Mouse (Mus musculus) spleen, adult 10 weeks (tissue): ENCODE results near the gene Isg20l2. TPM values are rescaled to one million over a fixed set of nuclear protein-coding genes. Genes with fewer than 3 reads are reported as not detected.

Source experiments
- polyA plus RNA-seq: library from polyadenylated mRNA; stranded (reverse); fragments of 350-450 nt; fragmentation: Illumina TruSeq; extraction: RNeasy Lipid Tissue Mini Kit (QIAGEN cat#74804); gene quantifications from one replicate; pipeline ENCODE4 v1.2.3, GENCODE M21; 2015; ENCODE audit warnings: low replicate concordance; ENCODE audit not compliant: insufficient read depth

Gene Isg20l2
- polyA plus RNA-seq, result 65.7 TPM

GRCm38 (mm10) chr3:87930078-87930795, at the start of gene Isg20l2, which contains the start of gene Rrnad1:
Gene Isg20l2, plus strand, starts transcription at chr3:87930314.
Gene Rrnad1, minus strand, starts transcription at chr3:87930717.

DNA sequence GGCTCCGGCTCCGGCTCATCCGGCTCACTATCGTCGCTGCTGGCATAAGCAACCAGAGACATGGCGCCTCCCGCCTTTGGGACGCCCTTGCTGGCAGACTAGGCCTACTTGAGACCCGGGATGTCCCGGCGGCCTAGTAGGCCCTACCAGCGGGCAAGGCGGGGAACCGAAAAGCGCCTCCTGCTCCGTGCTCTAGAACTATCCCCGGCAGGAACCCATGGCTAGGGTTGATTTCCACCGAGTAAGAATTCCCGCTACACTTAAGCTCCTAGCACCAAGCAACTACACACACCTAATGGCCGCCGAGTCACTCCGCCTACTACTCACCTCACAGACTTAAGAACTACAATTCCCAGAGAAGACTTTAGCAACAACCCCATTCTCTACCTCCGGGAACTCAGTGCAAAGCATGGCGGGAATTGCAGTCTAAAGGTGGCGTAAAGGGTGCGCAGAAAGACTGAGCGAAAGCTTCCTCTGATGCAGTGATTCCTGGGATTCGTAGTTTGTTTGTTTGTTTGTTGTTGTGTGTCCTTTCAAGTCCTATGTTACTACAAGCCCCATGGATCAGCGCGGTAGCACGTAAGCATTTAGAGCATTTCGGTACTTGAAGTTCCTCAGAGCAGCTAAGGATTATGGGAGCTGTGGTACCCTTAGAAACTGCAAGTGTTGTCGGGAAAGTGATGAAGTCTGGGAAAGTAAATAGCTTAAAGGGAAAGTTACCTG, 44.7 kb upstream of the Isg20l2 start, which contains the start of gene Prcc:
TSS of gene Prcc (minus strand) at position 328 of the 723 bp plus-strand sequence.

DNA sequence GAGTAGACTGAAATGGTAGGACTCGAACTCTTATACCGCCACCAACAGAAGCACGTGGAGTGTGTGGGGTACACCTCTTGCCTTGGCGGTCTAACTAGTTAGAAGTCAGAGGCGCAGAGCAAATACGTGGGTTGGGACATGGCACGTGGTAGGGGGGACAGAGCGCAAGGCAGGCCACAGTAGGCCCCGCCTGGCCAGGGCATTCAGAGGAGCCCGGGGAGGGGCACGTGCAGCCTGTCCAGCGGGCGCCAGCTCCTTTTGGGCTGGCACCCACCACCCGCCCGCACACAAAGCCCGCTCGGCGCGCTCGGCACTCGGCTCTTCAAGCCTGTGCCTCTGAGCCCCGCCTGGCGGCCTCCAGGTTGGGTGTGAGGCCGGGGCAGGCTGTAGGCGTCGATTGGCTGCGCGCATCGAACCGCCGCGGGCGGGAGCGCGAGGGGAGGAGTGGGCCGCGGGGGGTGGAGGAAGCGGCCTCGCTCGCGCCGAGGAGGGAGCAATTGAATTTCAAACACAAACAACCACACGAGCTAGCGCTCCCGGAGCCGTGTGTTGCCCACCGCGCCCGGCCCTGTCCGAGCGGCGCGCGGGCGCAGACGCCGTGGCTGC, 24.1 kb upstream of the Isg20l2 start, which contains the start of gene Hdgf:
TSS of gene Hdgf (plus strand) at position 442 of the 606 bp plus-strand sequence.

GRCm38 (mm10) chr3:87919336-87920108, 10.6 kb upstream of the Isg20l2 start, which contains the start of gene Mrpl24:
Gene Mrpl24, plus strand, starts transcription at chr3:87919506.

DNA sequence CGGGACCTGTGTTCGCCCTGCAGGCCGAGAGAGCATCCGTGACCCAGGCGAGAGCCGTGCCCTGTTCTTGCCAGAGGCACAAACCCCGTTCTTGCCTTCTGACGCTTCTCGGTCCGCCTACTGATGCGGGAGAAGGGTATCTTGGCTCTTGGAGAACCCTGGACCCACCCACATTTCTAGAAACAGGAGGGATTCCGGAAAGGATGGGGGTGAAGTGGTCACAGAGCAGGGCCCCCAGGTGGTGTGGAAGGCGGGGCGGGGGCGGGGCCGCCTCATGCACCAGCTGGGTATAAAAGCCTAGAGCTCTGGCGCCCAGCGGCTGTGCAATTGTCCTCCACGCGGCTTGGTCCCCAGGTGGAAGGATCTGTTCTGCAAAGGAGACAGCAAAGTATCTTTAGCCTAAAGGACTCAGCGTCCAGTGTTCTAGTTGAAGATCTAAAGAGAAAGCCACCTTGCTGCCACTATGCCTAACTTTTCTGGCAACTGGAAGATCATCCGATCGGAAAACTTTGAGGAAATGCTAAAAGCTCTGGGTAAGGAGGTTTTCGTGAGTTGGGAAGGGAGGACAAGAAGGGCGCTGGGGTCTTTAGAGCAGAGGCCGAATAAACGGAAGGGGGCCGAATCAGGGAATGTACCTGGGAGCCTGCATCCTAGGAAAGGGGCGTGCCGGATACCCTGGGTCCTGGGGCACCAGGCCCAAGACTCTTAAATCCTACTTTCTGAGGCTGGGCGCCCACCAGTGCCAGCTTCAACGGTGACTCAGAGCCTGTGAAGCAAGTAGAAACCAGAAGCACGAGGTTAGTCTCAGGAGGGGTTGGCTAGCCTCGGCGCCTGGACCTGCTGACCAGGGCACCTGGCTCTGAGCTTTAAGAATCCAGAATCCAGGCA, 18.5 kb downstream of the Isg20l2 start, which contains the start of gene Crabp2:
TSS of gene Crabp2 (plus strand) at position 289 of the 888 bp plus-strand sequence.

GRCm38 (mm10) chr3:87970939-87971488, 40.9 kb downstream of the Isg20l2 start, which contains the start of gene Nes:
Gene Nes, plus strand, starts transcription at chr3:87971078.

Other genes with a start within 250 kb of the Isg20l2 start
- gene Lrrc71, start 181.7 kb upstream of the Isg20l2 start, polyA plus RNA-seq, result 0.18 TPM
- gene Ntrk1, start 135.2 kb upstream of the Isg20l2 start, polyA plus RNA-seq, result 0.08 TPM
- gene Insrr, start 133.4 kb upstream of the Isg20l2 start, polyA plus RNA-seq, result 0.46 TPM
- 11.7 TPM for gene Pear1, start 106.0 kb upstream of the Isg20l2 start, polyA plus RNA-seq
- 15.6 TPM for gene Sh2d2a, start 83.6 kb upstream of the Isg20l2 start, polyA plus RNA-seq
- gene Prcc, start 44.7 kb upstream of the Isg20l2 start, polyA plus RNA-seq, result 24.6 TPM
- 113 TPM for gene Hdgf, start 24.0 kb upstream of the Isg20l2 start, polyA plus RNA-seq
- 238 TPM for gene Mrpl24, start 10.8 kb upstream of the Isg20l2 start, polyA plus RNA-seq
- gene Rrnad1, start 403 bp downstream of the Isg20l2 start, polyA plus RNA-seq, result 30.4 TPM
- gene Crabp2, start 18.4 kb downstream of the Isg20l2 start, polyA plus RNA-seq, result not detected
- gene Nes, start 40.8 kb downstream of the Isg20l2 start, polyA plus RNA-seq, result 2.4 TPM
- not detected for gene Bcan, start 69.9 kb downstream of the Isg20l2 start, polyA plus RNA-seq
- gene Hapln2, start 97.3 kb downstream of the Isg20l2 start, polyA plus RNA-seq, result not detected
- 34.2 TPM for gene Gpatch4, start 112.8 kb downstream of the Isg20l2 start, polyA plus RNA-seq
- gene Naxe, start 128.2 kb downstream of the Isg20l2 start, polyA plus RNA-seq, result 43.0 TPM
- gene Ttc24, start 148.0 kb downstream of the Isg20l2 start, polyA plus RNA-seq, result not detected
- 1.8 TPM for gene Iqgap3, start 151.7 kb downstream of the Isg20l2 start, polyA plus RNA-seq
- 77.6 TPM for gene Mef2d, start 212.1 kb downstream of the Isg20l2 start, polyA plus RNA-seq